Comparison of ENCODE assay signal across 21 mouse cellular contexts in genomic region chr14:122936460-122936859, GRCm38 (mm10). TPM values are rescaled to one million over a fixed set of nuclear protein-coding genes. Genes with fewer than 3 reads are reported as not detected.
DNase-seq lines count a peak whose midpoint lies in the region; ATAC-seq and TF ChIP-seq lines count a peak whose summit lies in the region.
"Had no signal": no experiment of that assay in that cellular context is flagged by ENCODE, and none has a peak within 500 bp of the region (broad histone marks: within the 10 kb centered on the region; RNA-seq: fewer than 3 reads in every experiment).

No protein-coding gene starts in this region.

- 60% methylated on average over 1 of the region's 1 CpGs for WGBS in hindbrain, postnatal 0 days
- 90% methylated on average over 1 of the region's 1 CpGs for WGBS in hindbrain, embryonic 12.5 days

- H3K27ac ChIP-seq in hindbrain, postnatal 0 days: no peak overlapping the region
- H3K27ac ChIP-seq in hindbrain, embryonic 12.5 days: no peak overlapping the region
- H3K27ac ChIP-seq: forebrain, embryonic 13.5 days; heart, embryonic 10.5 days; kidney, embryonic 15.5 days; limb, embryonic 10.5 days; midbrain, embryonic 12.5 days had no signal

- peak; percentile 27 for DNase-seq in hindbrain, postnatal 0 days (ENCODE audit: low spot score)
- DNase-seq in adipocyte (ENCODE audit: low spot score): peak; percentile 14
- DNase-seq in brain, embryonic 14.5 days (ENCODE audit: low read depth): peak; percentile 15
- peak; percentile 48 to 49 for DNase-seq in cerebellum, postnatal 10 days
- DNase-seq in urinary bladder, adult 18-20 months (ENCODE audit: low spot score in 2 of 2): no peak
- DNase-seq in adrenal gland, postnatal 36 days: no peak
- DNase-seq: embryo, embryonic 11 days; gastrocnemius, postnatal 36 days; heart, postnatal 14 days; kidney, adult 11 months; layer of hippocampus, adult 9-11 months; liver; liver, postnatal 0 days; lung, postnatal 10 days; spleen, adult 18-20 months had no signal

- H3K4me1 ChIP-seq in hindbrain, postnatal 0 days (ENCODE audit: insufficient read depth, low read length): no peaks in the 10 kb centered on the region
- no peaks in the 10 kb centered on the region for H3K4me1 ChIP-seq in hindbrain, embryonic 12.5 days
- H3K4me1 ChIP-seq: heart, embryonic 10.5 days; kidney, embryonic 15.5 days; limb, embryonic 10.5 days; midbrain, embryonic 12.5 days had no signal

- peaks cover 4% of the 10 kb centered on the region; the same call in 1 of the 2 replicates for H3K36me3 ChIP-seq in hindbrain, postnatal 0 days (ENCODE audit: insufficient read depth, low read length)
- peaks cover 43% of the 10 kb centered on the region for H3K36me3 ChIP-seq in hindbrain, embryonic 12.5 days

- no peaks in the 10 kb centered on the region for H3K9me3 ChIP-seq in hindbrain, postnatal 0 days (ENCODE audit: low read length)
- H3K9me3 ChIP-seq in hindbrain, embryonic 12.5 days (replicated peaks): no peaks in the 10 kb centered on the region
- H3K9me3 ChIP-seq: forebrain, embryonic 13.5 days; heart, embryonic 10.5 days; kidney, embryonic 15.5 days; limb, embryonic 10.5 days; midbrain, embryonic 12.5 days had no signal

- peak; percentile 6 for TF ChIP-seq CTCF in hindbrain, postnatal 0 days (IDR thresholded peaks at IDR 0.05; ENCODE audit: low read depth)
- TF ChIP-seq CTCF in brain, embryonic 14.5 days (IDR thresholded peaks at IDR 0.05; ENCODE audit: borderline replicate concordance, extremely low read depth, insufficient read depth, insufficient read length): no peak

- ATAC-seq in hindbrain, postnatal 0 days: no peak
- ATAC-seq in hindbrain, embryonic 12.5 days (ENCODE audit: low FRiP score): no peak
- ATAC-seq: forebrain, embryonic 13.5 days; liver, postnatal 0 days had no signal

- H3K4me3 ChIP-seq in hindbrain, postnatal 0 days (ENCODE audit: low read length): no peak overlapping the region
- H3K4me3 ChIP-seq in hindbrain, embryonic 12.5 days: no peak overlapping the region
- H3K4me3 ChIP-seq: forebrain, embryonic 13.5 days; heart, embryonic 10.5 days; kidney, embryonic 15.5 days; limb, embryonic 10.5 days; midbrain, embryonic 12.5 days had no signal

- TF ChIP-seq POLR2A in brain, embryonic 14.5 days (IDR thresholded peaks at IDR 0.05; ENCODE audit: borderline replicate concordance, extremely low read depth, insufficient read depth, insufficient read length, poor library complexity, severe bottlenecking): no peak

- H3K4me2 ChIP-seq in hindbrain, postnatal 0 days (ENCODE audit: low read depth, low read length): no peak overlapping the region
- no peak overlapping the region for H3K4me2 ChIP-seq in hindbrain, embryonic 12.5 days (replicated peaks)
- H3K4me2 ChIP-seq: forebrain, embryonic 13.5 days; kidney, embryonic 15.5 days; midbrain, embryonic 12.5 days had no signal

- H3K9ac ChIP-seq in hindbrain, postnatal 0 days (replicated peaks; ENCODE audit: low read length): no peak overlapping the region
- H3K9ac ChIP-seq in hindbrain, embryonic 12.5 days: no peak overlapping the region
- H3K9ac ChIP-seq: forebrain, embryonic 13.5 days; kidney, embryonic 15.5 days; liver, postnatal 0 days; midbrain, embryonic 12.5 days had no signal

- no peaks in the 10 kb centered on the region for H3K27me3 ChIP-seq in hindbrain, postnatal 0 days (ENCODE audit: insufficient read depth, low read length)
- H3K27me3 ChIP-seq in hindbrain, embryonic 12.5 days: no peaks in the 10 kb centered on the region
- H3K27me3 ChIP-seq: kidney, embryonic 15.5 days; midbrain, embryonic 12.5 days had no signal

RNA-seq across cellular contexts. Expression of gene Ggact, which starts 22.9 kb away (rescaled TPM):
- total RNA-seq in hindbrain, postnatal 0 days (2014; rRNA removed): 18.4 and 36.5 TPM in 2 replicates
- polyA plus RNA-seq in hindbrain, postnatal 0 days (2015; fragmentation: Nextera tagmentation; extraction: Ambion mirVana): 27.9 and 29.1 TPM in 2 replicates
- polyA plus RNA-seq in hindbrain, embryonic 12.5 days (2016; fragmentation: Nextera tagmentation; extraction: Ambion mirVana): 7.7 and 8.6 TPM in 2 replicates
- polyA plus RNA-seq in brain, embryonic 14.5 days (2012; rRNA removed): 6.1 and 8.4 TPM in 2 replicates
- 10 to 100 TPM; 37.0 to 55.3 TPM for total RNA-seq in adrenal gland, postnatal 36 days (2021)

RNA-seq across cellular contexts. Expression of gene Tmtc4, which starts 47.4 kb away (rescaled TPM):
- 27.6 and 105 TPM in 2 replicates for total RNA-seq in hindbrain, postnatal 0 days (2014; rRNA removed)
- polyA plus RNA-seq in hindbrain, postnatal 0 days (2015; fragmentation: Nextera tagmentation; extraction: Ambion mirVana): 30.4 and 31.1 TPM in 2 replicates
- polyA plus RNA-seq in hindbrain, embryonic 12.5 days (2016; fragmentation: Nextera tagmentation; extraction: Ambion mirVana): 49.4 and 51.3 TPM in 2 replicates
- polyA plus RNA-seq in brain, embryonic 14.5 days (2012; rRNA removed): 32.0 and 40.0 TPM in 2 replicates
- total RNA-seq in adrenal gland, postnatal 36 days (2021): 10 to 100 TPM in 1 of 2 experiments, 1 to 10 TPM in 1; 9.1 to 21.6 TPM

Comparison
In these comparisons a context has a peak if more than half of its experiments do, and no peak if none do; other contexts are left out.
1. DNase-seq: peak in hindbrain, postnatal 0 days (single experiment), adipocyte (single experiment), brain, embryonic 14.5 days (single experiment) and cerebellum, postnatal 10 days (2 of 2); none in urinary bladder, adult 18-20 months (0 of 2) and adrenal gland, postnatal 36 days (0 of 2).